Mouse (Mus musculus): ENCODE data around the gene Ppp1r15b. TPM values are rescaled to one million over a fixed set of nuclear protein-coding genes. Genes with fewer than 3 reads are reported as not detected.

The Ppp1r15b gene
- polyA plus RNA-seq, 1 experiment from 2014 or later: 55.3 TPM

DNA sequence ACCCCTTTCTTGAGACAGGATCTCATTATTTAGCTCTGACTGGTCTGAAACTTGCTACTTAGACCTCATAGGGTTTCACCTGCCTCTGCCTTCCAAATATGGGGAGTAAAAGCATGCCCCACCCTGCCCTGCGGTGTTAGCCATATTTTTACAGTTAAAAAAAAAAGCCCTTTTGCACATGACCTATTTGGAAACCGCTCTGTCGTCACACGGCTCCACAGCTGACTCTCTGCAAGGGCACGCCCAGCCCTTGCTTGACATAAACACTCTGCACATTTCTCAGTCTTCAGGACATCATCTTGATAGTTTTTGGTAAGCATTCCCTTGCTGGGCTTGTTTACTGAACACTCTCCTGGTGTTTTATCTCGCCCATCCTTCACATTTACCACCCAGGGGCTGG, 44.2 kb downstream of the Ppp1r15b start:
- Histone ChIP-seq H3K27ac (ENCODE audit: low read depth, low read length) (no peak overlapping the region), H3K36me3 (ENCODE audit: control insufficient read depth, insufficient read depth, low read length) (no peaks in the 10 kb centered on the region), H3K4me3 (ENCODE audit: low read depth, low read length) (no peak overlapping the region), H3K9me3 (ENCODE audit: control insufficient read depth, low read length) (no peaks in the 10 kb centered on the region), H3K9ac (ENCODE audit: low read length) (no peak overlapping the region), H3K4me1 (ENCODE audit: control insufficient read depth, insufficient read depth, low read length) (no peaks in the 10 kb centered on the region), H3K27me3 (ENCODE audit: control insufficient read depth, insufficient read depth, low read length) (no peaks in the 10 kb centered on the region), H3K4me2 (ENCODE audit: low read depth) (no peak overlapping the region)
- DNase-seq (ENCODE audit: low spot score) (no peak), ATAC-seq (ENCODE audit: insufficient read depth, low FRiP score, low TSS enrichment) (no peak)
- 83% methylated on average over 6 of the region's 6 CpGs for WGBS

GRCm38 (mm10) chr1:133177480-133178172, 46.7 kb downstream of the Ppp1r15b start:
- Histone ChIP-seq H3K4me1 (ENCODE audit: control insufficient read depth, insufficient read depth, low read length) (0 out of 2 replicates have a peak, but pooled peaks cover 7% of the 10 kb centered on the region), H3K36me3 (ENCODE audit: control insufficient read depth, insufficient read depth, low read length) (no peaks in the 10 kb centered on the region), H3K27me3 (ENCODE audit: control insufficient read depth, insufficient read depth, low read length) (0 out of 2 replicates have a peak, but pooled peaks cover 2% of the 10 kb centered on the region), H3K27ac (ENCODE audit: low read depth, low read length) (no peak overlapping the region), H3K9me3 (ENCODE audit: control insufficient read depth, low read length) (no peaks in the 10 kb centered on the region), H3K4me3 (ENCODE audit: low read depth, low read length) (no peak overlapping the region), H3K4me2 (ENCODE audit: low read depth) (no peak overlapping the region), H3K9ac (ENCODE audit: low read length) (no peak overlapping the region)
- DNase-seq (ENCODE audit: low spot score): peak; percentile 76
- ATAC-seq (ENCODE audit: insufficient read depth, low FRiP score, low TSS enrichment): no peak
- WGBS: 50% methylated on average over 8 of the region's 8 CpGs

DNA sequence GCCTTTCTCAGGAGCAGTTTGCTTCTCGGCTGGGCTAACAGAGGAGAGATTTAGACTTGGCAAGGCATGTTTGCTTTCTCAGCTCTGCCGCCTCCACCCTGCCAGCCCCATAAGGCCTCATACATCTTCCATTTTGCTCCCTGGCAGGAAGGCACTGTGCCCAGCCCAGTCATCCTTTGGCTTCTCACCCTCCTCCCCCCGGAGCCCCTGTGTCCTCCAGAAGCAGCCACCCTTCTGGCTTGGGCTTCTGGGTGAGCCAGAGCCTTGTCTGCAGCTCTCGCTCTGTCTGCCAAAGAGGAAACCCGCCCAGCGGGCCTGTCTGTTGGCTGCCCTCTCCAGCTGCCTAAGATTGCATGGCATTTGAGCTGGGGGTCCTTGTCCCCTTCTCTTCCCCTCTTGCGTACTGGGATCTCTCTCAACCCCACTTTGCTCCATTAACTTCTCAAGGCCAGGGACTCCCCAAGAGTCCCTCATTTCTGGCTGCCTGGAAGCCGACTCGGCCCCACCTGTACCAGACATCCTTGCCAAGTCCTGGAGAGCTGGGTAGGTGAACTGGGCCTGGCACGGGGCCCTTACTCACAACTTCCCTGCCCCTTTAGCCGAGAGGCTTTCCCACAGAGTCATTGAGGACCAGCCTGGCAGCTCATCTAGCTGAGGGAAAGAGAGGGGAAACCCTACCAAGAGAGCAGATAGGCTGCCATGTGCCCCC, 47.9 kb downstream of the Ppp1r15b start:
- Histone ChIP-seq H3K4me3 (ENCODE audit: low read depth, low read length) (no peak overlapping the region), H3K36me3 (ENCODE audit: control insufficient read depth, insufficient read depth, low read length) (no peaks in the 10 kb centered on the region), H3K9me3 (ENCODE audit: control insufficient read depth, low read length) (no peaks in the 10 kb centered on the region), H3K27me3 (ENCODE audit: control insufficient read depth, insufficient read depth, low read length) (0 out of 2 replicates have a peak, but pooled peaks cover 2% of the 10 kb centered on the region), H3K27ac (ENCODE audit: low read depth, low read length) (no peak overlapping the region), H3K4me2 (ENCODE audit: low read depth) (no peak overlapping the region), H3K4me1 (ENCODE audit: control insufficient read depth, insufficient read depth, low read length) (peaks cover 16% of the 10 kb centered on the region), H3K9ac (ENCODE audit: low read length) (no peak overlapping the region)
- DNase-seq (ENCODE audit: low spot score) (no peak), ATAC-seq (ENCODE audit: insufficient read depth, low FRiP score, low TSS enrichment) (no peak)
- WGBS: 85% methylated on average over 11 of the region's 11 CpGs

GRCm38 (mm10) chr1:133181072-133182015, 50.4 kb downstream of the Ppp1r15b start:
- peak; percentile 70 for ATAC-seq (ENCODE audit: insufficient read depth, low FRiP score, low TSS enrichment)
- Histone ChIP-seq H3K27ac (ENCODE audit: low read depth, low read length) (peak overlapping the region; percentile 98), H3K27me3 (ENCODE audit: control insufficient read depth, insufficient read depth, low read length) (0 out of 2 replicates have a peak, but pooled peaks cover 2% of the 10 kb centered on the region), H3K4me1 (ENCODE audit: control insufficient read depth, insufficient read depth, low read length) (peaks cover 16% of the 10 kb centered on the region), H3K9ac (ENCODE audit: low read length) (peak overlapping the region; percentile 63), H3K4me2 (ENCODE audit: low read depth) (peak overlapping the region; percentile 80), H3K9me3 (ENCODE audit: control insufficient read depth, low read length) (no peaks in the 10 kb centered on the region), H3K36me3 (ENCODE audit: control insufficient read depth, insufficient read depth, low read length) (no peaks in the 10 kb centered on the region), H3K4me3 (ENCODE audit: low read depth, low read length) (peak overlapping the region; percentile 53)
- WGBS: under 1% methylated on average over 31 of the region's 31 CpGs
- peak; percentile 92 for DNase-seq (ENCODE audit: low spot score)

GRCm38 (mm10) chr1:133182016-133182705, 51.2 kb downstream of the Ppp1r15b start:
- Histone ChIP-seq H3K27ac (ENCODE audit: low read depth, low read length) (peak overlapping the region; percentile 98), H3K9me3 (ENCODE audit: control insufficient read depth, low read length) (no peaks in the 10 kb centered on the region), H3K4me2 (ENCODE audit: low read depth) (peak overlapping the region; percentile 80), H3K4me1 (ENCODE audit: control insufficient read depth, insufficient read depth, low read length) (peaks cover 19% of the 10 kb centered on the region), H3K36me3 (ENCODE audit: control insufficient read depth, insufficient read depth, low read length) (no peaks in the 10 kb centered on the region), H3K9ac (ENCODE audit: low read length) (peak overlapping the region; percentile 78), H3K27me3 (ENCODE audit: control insufficient read depth, insufficient read depth, low read length) (0 out of 2 replicates have a peak, but pooled peaks cover 2% of the 10 kb centered on the region), H3K4me3 (ENCODE audit: low read depth, low read length) (peak overlapping the region; percentile 53)
- peak; percentile 64 for ATAC-seq (ENCODE audit: insufficient read depth, low FRiP score, low TSS enrichment)
- WGBS: under 1% methylated on average over 23 of the region's 25 CpGs
- DNase-seq (ENCODE audit: low spot score): peak; percentile 81

- DNase-seq (ENCODE audit: low spot score): peak; percentile 76
- no peaks in the 10 kb centered on the region for H3K9me3 ChIP-seq (ENCODE audit: control insufficient read depth, low read length)
- under 1% methylated on average over 16 of the region's 16 CpGs for WGBS
- H3K4me2 ChIP-seq (ENCODE audit: low read depth): peak overlapping the region; percentile 80
- H3K27me3 ChIP-seq (ENCODE audit: control insufficient read depth, insufficient read depth, low read length): 0 out of 2 replicates have a peak, but pooled peaks cover 2% of the 10 kb centered on the region
- no peaks in the 10 kb centered on the region for H3K36me3 ChIP-seq (ENCODE audit: control insufficient read depth, insufficient read depth, low read length)
- H3K9ac ChIP-seq (ENCODE audit: low read length): peak overlapping the region; percentile 78
- ATAC-seq (ENCODE audit: insufficient read depth, low FRiP score, low TSS enrichment): peak; percentile 60
- peak overlapping the region; percentile 98 for H3K27ac ChIP-seq (ENCODE audit: low read depth, low read length)
- peak overlapping the region; percentile 53 for H3K4me3 ChIP-seq (ENCODE audit: low read depth, low read length)
- peaks cover 24% of the 10 kb centered on the region for H3K4me1 ChIP-seq (ENCODE audit: control insufficient read depth, insufficient read depth, low read length)
Measured at GRCm38 (mm10) chr1:133182706-133183095, 51.8 kb downstream of the Ppp1r15b start.

GRCm38 (mm10) chr1:133183141-133183925, 52.4 kb downstream of the Ppp1r15b start:
- peak overlapping the region; percentile 53 for H3K4me3 ChIP-seq (ENCODE audit: low read depth, low read length)
- 12% methylated on average over 16 of the region's 16 CpGs for WGBS
- no peaks in the 10 kb centered on the region for H3K9me3 ChIP-seq (ENCODE audit: control insufficient read depth, low read length)
- ATAC-seq (ENCODE audit: insufficient read depth, low FRiP score, low TSS enrichment) (peak; percentile 27), DNase-seq (ENCODE audit: low spot score) (peak; percentile 67)
- peaks cover 31% of the 10 kb centered on the region for H3K4me1 ChIP-seq (ENCODE audit: control insufficient read depth, insufficient read depth, low read length)
- peak overlapping the region; percentile 80 for H3K4me2 ChIP-seq (ENCODE audit: low read depth)
- H3K27me3 ChIP-seq (ENCODE audit: control insufficient read depth, insufficient read depth, low read length): 0 out of 2 replicates have a peak, but pooled peaks cover 2% of the 10 kb centered on the region
- H3K36me3 ChIP-seq (ENCODE audit: control insufficient read depth, insufficient read depth, low read length): no peaks in the 10 kb centered on the region
- peak overlapping the region; percentile 78 for H3K9ac ChIP-seq (ENCODE audit: low read length)
- peak overlapping the region; percentile 98 for H3K27ac ChIP-seq (ENCODE audit: low read depth, low read length)
